Mouse (Mus musculus) adrenal gland, adult 18-20 months (tissue): ENCODE measurements around the gene Armc5. TPM values are rescaled to one million over a fixed set of nuclear protein-coding genes. Genes with fewer than 3 reads are reported as not detected.
A peak's percentile ranks its signal among the peaks of the same experiment; 100 is the strongest.

Experiments used
- DNase-seq, 2 experiments: peaks; one replicate each; pipeline ENCODE4 v3.0.0; 2021 to 2022; ENCODE audit warnings: low spot score in 2 of 2
- total RNA-seq, 2 experiments: library from RNA; stranded (reverse); gene quantifications; 1 replicate in 1 of 2; 2 replicates in 1 of 2; pipeline ENCODE4 v1.2.3; 2021

The Armc5 gene
- total RNA-seq, 2 experiments from 2014 or later, result 17.7 to 23.2 TPM

DNA sequence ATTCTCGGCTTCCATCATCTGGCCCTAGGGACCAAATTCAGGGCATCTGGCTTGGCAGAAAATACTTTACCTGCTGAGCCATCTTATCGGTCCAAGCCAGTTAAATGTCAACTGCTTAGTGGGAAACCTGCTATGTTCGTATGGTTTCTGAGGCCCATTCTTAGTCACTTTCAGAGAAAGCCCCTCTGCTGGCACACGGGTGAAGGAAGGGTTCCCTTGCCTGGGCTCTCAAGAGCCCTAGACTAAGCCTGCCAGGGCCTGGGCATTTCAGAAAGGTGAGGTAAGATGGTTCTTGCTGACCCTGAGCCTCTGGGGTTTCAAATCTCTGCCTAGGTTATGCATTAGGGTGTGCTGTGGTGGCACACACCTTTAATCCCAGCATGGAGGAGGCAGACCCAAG is 8.4 kb downstream of the Armc5 start:
- DNase-seq, result no peak

DNA sequence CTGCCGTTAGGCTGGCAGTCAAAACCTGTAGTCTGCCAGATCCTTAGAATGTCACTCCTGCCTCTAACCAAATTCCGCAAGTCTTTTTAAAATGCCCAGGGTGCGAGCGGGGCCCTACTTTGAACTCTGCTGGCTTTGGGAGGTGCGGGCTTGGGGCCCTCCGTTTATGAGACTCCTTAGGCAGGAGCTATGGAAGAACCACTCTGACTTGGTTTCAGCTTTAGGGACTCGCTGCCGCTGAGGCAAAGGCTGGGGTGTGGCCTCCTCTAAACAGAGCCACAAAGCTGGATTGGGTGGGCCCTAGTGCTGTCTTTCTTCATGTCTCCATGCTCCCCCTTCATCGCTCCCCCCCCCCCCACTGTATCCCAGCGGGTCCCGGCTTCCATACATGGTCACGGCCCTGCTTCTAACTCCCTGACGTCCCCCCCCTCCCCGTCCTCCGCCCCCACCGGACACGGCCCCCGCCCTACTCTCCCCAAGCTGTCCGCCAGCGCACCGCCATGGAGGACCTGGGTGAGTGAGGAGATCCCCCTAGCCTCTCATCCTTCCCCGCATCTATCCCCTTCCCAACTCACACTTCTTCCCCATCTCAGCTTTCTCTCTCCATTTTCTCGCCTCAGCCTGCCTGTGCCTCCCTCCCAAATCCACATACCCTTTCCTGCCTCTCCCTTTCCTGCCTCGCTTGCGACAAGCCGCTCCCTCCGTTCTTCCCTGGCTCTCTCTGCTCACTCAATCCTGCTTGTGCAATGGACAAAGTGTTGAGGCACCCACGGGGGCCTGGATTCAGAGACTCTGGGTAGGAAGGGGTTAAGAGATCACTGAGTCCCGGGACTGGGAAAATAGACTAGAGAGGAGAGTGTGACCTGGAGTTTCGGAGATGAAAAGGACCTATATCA is 9.6 kb downstream of the Armc5 start, which contains the start of gene Tgfb1i1:
Tgfb1i1 (plus strand) TSS at position 317 of the 896 bp plus-strand sequence.
- peak; percentile 39 to 45 for DNase-seq

GRCm38 (mm10) chr7:128247443-128247842 is 10.3 kb downstream of the Armc5 start:
- DNase-seq, result peak; percentile 74 to 83

GRCm38 (mm10) chr7:128248081-128249042 is 11.2 kb downstream of the Armc5 start:
- no peak for DNase-seq

DNA sequence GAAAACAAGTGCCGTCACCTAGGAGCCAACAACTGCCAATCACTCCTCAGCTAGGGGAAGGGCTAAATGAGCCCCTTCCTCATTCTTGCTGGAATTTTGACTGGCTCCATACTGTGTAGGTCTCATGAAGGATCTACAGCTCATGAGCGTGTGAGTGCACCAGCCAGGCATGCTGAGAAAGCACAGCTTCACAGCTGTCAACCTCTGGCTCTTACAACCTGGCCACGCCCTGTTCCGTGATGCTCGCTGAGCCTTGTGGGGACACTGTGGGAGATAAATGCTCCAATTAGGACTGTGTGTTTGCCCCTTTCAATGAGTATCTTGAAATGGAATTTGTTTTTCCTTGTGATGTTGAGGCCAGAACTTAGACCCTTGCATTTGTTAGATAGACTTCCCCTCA is 12.9 kb downstream of the Armc5 start:
- no peak for DNase-seq

- DNase-seq, result no peak
Measured at GRCm38 (mm10) chr7:128251946-128252345, 14.8 kb downstream of the Armc5 start.

GRCm38 (mm10) chr7:128252609-128253008 is 15.5 kb downstream of the Armc5 start:
- DNase-seq, result no peak

GRCm38 (mm10) chr7:128254978-128255377 is 17.8 kb downstream of the Armc5 start:
- no peak for DNase-seq

DNA sequence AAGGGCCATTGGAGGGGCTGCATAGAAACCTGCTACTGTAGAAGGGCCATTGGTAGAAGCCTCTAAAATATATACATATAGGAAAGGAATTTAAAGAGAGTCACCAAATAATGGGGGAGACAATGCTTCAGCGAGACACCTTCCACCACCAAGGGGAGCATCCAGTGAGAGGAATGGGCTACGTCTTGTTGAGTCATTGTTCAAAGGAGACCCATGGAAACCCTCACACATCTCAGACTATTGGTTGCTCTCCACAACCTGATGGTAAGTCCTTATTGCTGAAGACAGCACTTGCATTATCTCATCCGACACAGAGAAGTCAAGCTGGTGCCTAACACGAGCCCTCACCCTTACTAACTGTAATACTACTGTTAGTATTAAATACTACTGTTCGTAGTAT is 18.6 kb downstream of the Armc5 start:
- no peak for DNase-seq

GRCm38 (mm10) chr7:128256783-128257334 is 19.7 kb downstream of the Armc5 start:
- no peak for DNase-seq

DNA sequence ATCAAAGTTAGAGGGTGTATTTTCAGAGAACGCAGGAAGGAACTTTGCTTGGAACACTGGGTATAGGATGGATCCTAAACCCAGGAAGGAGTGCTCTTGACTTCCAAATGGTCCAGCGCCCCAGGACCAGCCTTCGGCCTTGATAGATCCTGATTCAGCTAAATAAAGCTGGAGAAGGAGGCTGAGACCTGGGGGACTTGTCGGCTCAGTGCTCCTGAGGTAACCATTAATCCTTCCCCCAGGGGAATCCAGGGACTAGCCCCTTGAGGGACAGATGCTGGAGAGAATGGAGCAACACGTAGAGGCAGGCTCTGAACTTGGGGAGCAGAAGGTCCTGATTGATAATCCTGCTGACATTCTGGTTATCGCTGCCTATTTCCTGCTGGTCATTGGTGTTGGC is 28.3 kb downstream of the Armc5 start, which contains the start of gene Slc5a2:
Slc5a2 (plus strand) TSS at position 247 of the 400 bp plus-strand sequence.
- no peak for DNase-seq

GRCm38 (mm10) chr7:128266056-128266455 is 28.9 kb downstream of the Armc5 start:
- no peak for DNase-seq

- DNase-seq, result no peak
Measured at GRCm38 (mm10) chr7:128267391-128267790, 30.2 kb downstream of the Armc5 start.

DNA sequence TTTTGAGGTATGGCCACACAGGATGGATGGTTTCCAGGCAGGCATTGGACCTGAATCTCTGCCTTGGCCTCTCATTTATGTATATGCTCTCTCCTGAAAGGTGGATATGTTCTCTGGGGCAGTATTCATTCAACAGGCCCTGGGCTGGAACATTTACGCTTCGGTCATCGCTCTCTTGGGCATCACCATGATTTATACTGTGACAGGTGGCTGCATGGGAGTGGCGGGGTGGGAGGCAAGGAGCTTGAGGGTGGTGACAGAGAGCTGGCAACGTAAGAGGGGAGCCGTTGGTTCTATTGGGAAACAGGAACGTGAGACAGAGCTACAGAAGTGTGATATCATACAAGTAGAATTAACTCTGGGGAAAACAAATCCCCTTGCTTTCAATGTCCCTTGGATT is 30.7 kb downstream of the Armc5 start:
- no peak for DNase-seq

- DNase-seq, result no peak
Measured at GRCm38 (mm10) chr7:128270431-128270850, 33.3 kb downstream of the Armc5 start.

GRCm38 (mm10) chr7:128271496-128271895 is 34.4 kb downstream of the Armc5 start:
- DNase-seq, result no peak

DNA sequence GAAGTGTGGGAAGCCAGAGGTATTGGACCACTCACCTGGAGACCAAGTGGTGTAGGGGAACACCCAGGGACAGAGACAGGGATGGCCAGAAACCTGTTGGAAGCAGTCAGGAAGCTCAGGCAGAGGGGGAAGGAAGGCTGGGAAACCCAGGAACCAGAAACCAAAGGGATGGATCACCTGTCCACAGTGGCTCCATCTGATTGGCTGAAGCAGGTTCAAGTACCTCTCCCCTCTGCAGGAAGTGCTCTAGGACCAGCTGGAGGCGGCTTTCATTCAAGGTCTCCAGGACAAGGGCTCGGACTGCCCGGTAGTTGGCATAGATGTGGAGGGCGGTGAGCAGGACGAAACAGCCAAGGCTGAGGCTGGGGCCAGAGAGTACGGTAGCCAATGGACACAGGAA is 38.9 kb downstream of the Armc5 start:
- DNase-seq, result no peak

DNA sequence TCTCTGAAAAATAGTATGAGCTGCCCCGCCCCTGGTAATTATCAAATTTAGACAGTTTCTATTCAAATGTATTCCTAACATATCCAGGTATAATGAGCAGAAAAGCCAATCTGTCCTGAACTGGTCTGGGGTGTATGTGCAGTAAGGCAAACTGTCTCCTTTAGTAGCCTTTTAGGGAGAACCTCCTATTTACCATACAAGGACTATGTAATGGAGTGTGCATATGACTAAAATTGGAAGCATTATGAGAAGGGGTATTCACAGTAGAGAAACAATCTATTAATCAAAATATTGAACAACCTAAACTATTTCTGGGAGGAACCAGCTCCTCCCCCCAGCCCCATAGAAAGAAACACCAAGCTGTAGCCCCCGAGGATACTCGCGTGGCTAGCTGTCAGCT is 42.6 kb downstream of the Armc5 start:
- DNase-seq, result no peak

DNA sequence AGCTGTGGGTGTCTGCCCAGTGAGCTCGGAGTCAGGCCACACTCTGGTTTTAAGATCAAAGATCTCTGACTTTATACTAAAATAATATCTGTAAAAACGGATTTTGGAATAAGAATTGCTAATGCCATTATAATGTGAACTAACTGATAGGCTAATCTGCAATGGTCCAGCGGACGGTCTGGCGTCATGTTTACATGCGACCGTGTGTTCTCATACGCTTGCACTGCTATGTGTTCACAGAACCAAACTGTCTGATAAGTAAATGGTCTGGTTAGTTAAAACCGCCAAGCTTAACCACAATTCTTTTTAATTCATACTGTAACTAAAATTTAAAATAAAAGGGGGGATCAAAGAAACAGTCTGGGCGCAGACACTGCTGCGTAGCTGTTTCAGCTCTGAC is 44.6 kb downstream of the Armc5 start:
- no peak for DNase-seq

GRCm38 (mm10) chr7:128282532-128283244 is 45.5 kb downstream of the Armc5 start:
- DNase-seq, result no peak

DNA sequence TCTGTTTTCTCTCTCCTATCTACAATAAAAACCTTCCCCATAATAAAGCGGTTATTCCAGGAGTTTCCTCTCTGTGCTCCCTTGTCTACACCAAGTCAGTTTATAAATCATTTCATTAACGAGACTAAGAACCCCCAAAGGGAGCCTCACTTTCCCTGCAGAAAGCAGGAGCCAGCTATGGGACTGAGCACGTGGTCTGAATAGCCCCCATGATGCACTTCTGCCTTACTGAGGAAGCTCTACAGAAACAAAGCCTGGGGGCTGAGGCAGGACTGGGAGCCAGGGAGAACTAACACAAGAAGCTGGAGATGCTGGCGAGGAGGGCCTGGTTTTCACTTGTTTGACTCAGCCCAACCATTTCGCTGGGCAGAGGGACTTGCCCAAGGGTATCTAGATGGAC is 46.9 kb downstream of the Armc5 start:
- DNase-seq, result no peak
